Mouse (Mus musculus) olfactory bulb, adult 2 months (tissue): ENCODE measurements around the gene Tmc5.

Source experiments
- CTCF ChIP-seq: fragments of 200-500 bp; IDR thresholded peaks from 2 replicates; pipeline ENCODE4 v1.5.1; 2012; ENCODE audit warnings: low read depth, mild to moderate bottlenecking, low read length, moderate library complexity; ENCODE audit not compliant: insufficient read depth
- POLR2A ChIP-seq: fragments of 200-500 bp; IDR thresholded peaks from 2 replicates; pipeline ENCODE4 v1.6.1; 2012; ENCODE audit warnings: mild to moderate bottlenecking, low read depth, low read length, moderate library complexity; ENCODE audit not compliant: insufficient read depth

GRCm38 (mm10) chr7:118691287-118691686, 94.2 kb downstream of the Tmc5 start:
- TF ChIP-seq CTCF (no peak), POLR2A (no peak)
